Mouse (Mus musculus): Measurements from ENCODE around the gene Oas1g.
"Not testable (repeated sequence)": the region's sequence is repeated elsewhere in the genome, so short reads cannot be mapped to it uniquely, and the experiment has no call there.

Gene Oas1g

DNA sequence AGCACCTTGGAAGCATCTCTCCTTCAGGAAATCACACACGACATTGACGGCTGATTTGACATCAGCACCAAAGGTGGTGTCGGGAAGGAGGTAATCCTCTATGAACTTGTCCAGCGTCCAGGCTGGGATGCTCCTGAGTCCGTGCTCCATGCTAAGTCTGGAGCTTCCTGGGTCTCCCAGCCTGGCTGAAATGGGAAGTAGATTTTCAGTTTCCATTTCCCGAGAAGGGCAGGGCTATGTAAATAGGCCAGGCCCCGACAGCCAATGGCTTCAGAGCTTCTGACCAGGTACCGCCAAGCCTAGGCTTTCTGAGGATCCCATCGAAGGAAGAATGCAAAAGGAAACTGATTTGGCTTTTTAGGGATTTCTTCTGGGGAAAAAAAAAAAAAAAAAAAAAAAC, at the start of gene Oas1g:
Gene Oas1g (minus strand): TSS at position 201 of the 400 bp plus-strand sequence.
- peak in 1 of 2 experiments; percentile 53 for DNase-seq (ENCODE audit: low spot score in 2 of 2)

DNA sequence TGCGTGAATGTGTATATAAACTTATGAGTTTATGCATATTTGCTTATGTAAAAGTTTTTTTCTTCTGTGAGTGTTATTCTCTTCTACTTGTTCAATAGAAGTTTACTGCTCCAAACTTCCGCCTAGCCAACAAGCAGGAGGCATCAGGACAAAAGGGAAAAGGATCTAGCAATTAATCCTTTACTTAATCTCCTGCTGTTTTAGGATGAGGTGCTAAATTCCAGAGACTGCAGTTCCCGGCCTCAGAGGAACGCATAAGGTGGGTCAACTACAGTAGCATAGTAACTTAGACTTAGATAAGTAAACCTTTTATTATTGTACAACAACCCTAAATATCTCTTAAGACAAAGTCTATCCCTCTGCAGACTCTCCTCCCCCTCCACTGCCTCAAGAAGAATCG, 46.6 kb upstream of the Oas1g start:
- DNase-seq (ENCODE audit: low spot score in 2 of 2) = no peak

DNA sequence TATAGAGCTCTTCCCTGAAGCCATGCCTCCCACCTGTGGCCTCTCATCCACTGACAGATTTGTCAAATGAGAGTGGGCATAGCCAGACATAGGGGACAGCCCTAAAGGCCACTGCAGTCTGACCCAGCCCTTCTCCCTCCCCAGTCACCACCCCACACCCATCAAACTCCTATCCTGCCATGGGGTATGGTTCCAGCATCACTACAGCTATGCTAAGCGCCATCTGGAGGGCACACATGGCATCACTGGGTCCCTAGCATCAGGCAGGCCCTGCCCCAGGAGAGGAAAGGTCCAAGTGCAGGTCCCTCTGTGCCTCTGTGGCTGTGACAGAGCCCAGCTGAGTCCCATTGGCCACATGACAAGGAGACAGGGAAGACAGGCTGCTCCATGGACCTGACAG, 39.6 kb upstream of the Oas1g start:
- DNase-seq (ENCODE audit: low spot score in 2 of 2) = no peak

DNA sequence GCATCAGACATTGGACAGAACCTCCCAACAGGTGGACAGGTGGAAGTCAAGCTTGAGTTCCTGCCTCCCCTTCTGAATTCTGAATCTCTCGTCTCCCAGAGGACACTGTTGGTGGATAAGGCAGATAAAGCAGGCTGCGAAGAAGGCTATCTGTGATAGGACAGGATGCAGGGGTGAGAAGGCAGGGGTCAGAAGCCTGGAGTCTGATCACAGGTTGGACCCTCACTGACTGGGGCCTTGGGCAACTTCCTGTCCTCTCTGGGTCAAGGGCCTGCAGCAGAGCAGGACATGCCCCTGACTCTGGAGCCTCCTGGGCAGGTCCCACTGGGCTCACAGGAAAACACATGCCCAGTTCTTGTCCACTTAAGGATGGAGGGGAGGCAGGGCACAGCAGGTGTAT, 38.9 kb upstream of the Oas1g start:
- DNase-seq (ENCODE audit: low spot score in 2 of 2) = not testable (repeated sequence)

DNA sequence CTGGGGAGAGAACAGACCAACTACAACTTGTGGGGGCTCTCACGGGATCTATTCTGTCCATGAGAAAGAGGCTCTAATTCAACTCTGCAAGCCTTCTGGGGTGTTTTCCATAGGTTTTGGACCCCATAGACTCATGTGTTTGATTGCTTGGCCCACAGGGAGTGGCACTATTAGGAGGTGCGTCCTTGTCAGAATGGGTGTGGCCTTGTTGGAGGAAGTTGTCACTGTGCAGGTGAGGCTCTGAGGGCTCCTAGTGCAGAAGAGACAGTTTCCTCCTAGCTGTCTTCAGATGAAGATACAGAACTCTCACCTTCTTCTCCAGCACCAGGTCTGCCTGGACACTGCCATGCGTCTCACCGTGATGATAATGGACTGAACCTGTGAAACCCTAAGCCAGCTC, 37.1 kb upstream of the Oas1g start:
- DNase-seq (ENCODE audit: low spot score in 2 of 2) = not testable (repeated sequence)

DNA sequence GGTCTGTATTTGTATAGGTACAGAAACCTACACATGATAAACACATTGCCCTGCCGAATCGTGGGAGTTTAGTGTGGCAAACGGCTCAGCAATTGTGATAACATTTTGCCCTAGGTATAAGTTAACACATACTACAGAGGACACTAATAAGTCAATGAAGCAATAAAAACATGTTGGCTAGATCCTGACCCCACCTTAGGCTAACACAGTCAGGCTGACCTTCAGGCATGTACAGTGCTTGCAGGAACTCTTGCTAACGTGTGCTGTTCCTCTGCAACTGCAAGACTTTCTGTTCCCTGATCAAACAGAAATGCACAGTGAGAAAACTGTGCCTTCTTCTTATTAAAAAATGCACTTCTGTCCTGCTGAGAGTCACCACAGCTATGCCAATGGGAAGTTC, 36.6 kb upstream of the Oas1g start:
- no peak for DNase-seq (ENCODE audit: low spot score in 2 of 2)

DNA sequence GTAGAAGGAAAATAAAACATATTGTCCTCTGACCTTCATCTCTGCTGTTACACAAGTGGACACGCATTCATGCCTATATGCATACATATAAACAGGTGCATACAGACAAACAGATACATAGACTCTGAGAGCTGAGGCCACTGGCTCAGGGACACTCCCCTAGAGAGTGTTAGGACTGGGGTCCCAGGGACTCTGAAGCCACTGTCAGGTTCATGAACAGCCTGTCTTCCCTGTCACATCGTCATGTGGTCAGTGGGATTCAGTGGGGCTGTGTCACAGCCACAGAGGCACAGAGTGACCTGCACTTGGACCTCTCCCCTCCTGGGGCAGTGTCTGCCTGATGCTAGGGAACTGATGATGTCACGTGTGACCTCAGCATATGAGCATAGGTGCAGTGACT, 32.9 kb upstream of the Oas1g start:
- no peak for DNase-seq (ENCODE audit: low spot score in 2 of 2)

DNA sequence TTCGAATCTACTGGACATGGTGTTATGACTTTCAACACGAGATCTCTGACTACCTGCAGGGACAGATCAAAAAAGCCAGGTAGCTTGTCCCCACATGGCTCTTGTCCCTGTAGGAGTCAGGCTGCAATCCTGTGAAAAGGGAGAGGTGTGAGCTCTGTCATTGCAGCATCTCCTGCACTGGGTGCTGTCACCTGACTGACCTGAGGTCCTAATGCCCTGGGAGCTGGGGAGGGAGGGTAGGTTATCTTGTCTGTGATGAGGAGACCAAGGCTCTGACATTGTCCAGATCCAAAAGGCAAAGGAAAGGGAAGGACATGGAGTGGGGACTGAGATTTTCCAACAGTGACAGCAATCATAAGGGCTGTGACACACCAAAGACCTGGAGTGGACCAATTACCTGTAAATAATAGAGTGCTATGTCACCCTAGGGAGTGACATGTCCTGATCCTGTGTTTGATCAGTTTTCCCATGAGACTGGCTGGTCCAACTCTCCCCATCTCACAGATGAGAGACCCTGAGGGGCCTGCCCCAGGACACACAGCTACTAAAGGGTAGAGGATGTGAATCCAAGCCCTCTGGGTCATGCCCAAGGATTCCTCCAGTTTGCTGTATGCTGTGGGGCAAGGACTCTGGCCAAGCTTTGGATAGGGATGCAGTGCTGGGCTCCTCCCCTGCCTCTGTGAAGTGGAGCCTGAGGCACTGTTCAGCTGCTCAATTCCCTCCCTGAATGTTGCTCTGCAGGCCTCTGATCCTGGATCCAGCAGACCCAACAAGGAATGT, 31.9 kb upstream of the Oas1g start:
- DNase-seq (ENCODE audit: low spot score in 2 of 2) = not testable (repeated sequence)

DNA sequence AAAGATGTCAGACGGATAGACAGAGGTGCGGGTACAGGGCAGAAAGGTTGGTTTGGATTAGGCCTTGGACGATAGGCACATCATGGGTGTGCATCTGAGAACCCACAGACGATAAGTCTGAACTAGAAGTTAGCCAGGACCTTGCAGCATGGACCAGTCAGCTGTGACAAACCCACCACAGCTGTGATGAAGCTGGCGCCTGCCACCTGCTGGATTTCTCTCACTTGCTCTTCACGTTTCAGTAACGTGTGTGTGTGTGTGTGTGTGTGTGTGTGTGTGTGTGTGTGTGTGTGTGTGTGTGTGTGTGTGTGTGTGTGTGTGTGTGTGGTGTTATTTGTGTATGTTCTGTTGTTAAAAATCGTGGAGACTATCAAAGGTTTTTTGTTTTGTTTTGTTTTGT, 26.8 kb upstream of the Oas1g start, which contains the start of gene Oas1d:
Gene Oas1d (plus strand): TSS at position 333 of the 400 bp plus-strand sequence.
- not testable (repeated sequence) for DNase-seq (ENCODE audit: low spot score in 2 of 2)

DNA sequence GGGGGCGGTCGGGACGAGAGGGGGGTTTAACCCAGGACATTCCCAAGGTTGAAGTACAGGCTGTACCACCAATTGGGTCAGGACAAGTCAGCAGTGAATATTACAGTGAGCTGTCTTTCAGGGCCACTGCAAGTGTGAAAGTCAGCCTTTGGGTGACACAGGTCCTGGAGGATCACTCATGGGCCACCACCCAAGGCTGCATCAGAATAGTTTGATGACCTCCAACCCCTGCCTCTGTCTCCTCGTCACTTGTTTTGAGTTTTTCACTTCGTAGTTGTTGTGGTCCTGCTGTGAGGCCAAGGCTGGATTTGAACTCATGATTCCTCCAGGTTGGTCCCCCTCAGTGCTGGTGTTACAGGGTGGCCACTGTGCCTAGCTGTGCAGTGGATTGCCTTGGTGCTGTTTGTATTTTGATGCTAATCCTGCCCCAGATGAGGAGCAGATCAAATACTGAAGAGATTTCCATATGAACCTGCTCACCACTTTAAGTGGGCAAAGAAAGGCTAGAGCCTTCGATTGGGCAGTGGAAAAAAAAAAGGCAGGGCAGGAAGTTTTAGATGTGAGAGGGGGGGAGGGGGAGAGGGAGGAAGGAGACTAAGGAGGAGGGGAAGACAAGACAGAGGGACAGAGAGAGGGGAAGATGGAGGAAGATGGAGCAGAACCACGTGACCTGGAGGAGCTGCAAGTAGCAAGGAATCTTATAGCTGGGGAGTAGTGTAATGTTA, 20.9 kb upstream of the Oas1g start:
- peak in 1 of 2 experiments; percentile 32 for DNase-seq (ENCODE audit: low spot score in 2 of 2)

DNA sequence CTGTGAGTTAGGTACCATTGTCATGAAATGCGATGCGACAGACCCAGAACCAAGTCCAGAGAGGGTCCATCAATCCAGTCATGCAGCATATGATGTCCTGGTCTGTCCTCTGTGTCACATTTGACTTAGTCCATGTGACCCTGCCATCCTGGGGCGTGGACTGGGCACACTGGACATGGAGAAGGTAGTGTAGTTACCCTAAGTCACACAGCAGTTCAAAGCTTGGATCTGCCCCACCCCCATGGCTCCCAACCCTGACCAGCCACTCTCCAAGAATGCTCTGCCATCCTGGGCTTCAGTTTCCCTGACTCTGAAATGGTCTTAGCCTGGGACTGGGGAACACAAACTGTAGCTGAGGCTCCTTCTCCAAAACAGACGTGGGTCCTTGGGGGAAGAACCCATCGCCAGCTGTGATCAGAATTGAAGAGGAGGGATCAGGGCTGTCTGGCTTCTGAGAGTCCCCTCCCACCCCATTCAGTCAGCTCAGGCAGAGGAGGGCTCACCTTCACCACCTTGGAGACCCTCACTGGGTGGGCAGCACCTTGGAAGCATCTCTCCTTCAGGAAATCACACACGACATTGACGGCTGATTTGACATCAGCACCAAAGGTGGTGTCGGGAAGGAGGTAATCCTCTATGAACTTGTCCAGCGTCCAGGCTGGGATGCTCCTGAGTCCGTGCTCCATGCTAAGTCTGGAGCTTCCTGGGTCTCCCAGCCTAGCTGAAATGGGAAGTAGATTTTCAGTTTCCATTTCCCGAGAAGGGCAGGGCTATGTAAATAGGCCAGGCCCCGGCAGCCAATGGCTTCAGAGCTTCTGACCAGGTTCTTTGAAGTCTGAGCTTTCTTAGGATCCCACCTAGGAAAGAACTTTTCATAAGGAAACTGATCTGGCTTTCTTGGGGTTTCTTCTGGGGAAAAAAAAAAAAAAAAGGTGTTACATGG, 19.6 kb upstream of the Oas1g start, which contains the start of gene Oas1a:
Gene Oas1a (minus strand): TSS at position 731 of the 943 bp plus-strand sequence.
- DNase-seq (ENCODE audit: low spot score in 2 of 2) = peak in 1 of 2 experiments; percentile 47

DNA sequence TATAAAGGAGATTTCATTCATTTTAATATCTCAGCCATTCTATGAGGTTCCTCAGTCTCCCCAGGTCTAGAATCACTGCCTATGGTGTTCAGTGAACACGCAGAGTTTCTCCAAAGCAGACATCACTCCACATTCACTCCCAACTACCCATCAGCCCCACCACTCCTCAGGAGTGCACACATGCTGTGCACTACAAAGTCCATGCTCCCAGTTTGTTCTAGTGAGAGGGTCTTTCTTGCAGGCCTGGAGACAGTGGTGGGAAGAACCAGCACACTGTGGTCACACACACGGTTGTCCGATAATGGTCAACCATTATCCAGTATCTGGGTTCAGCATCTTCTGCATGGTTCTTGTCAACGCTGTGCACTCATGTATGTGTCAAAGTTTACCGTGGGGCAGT, 14.6 kb upstream of the Oas1g start:
- DNase-seq (ENCODE audit: low spot score in 2 of 2) = no peak

DNA sequence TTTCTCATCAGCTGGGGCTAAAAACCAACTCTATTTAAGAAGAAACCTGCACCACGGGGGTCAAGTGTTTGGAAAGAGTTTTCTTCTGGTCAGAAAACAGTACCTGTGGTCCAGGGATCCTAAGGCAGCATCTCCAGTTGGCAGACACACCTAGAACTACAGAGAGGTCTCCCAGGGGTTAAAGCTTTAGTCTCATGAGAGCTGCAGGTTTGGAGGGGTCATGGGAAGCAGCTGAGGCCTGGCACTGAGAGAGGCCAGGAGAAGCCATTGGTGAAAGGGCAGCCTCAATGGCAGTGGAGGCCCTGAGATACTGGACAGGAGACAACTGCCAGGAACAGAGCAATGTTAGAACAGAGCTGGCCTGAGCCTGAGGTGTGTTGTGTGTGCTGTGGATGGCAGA, 13.3 kb upstream of the Oas1g start:
- no peak for DNase-seq (ENCODE audit: low spot score in 2 of 2)

DNA sequence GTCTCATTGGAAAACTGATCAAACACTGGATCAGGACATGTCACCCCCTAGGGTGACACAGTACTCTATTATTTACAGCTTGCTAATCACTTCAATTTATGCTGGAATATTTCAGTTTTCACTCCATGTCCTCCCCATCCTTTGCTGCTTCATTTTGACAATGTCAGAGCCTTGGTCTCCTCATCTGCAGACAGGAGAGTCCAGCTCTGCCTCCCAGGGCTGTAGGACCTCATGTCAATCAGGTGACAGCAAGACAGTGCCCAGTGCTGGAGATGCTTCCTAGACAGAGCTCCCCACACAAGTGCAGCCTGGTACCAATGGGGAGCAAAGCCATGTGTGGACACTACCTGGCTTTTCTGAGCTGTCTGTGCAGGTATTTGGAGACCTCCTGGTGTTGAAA, 11.3 kb upstream of the Oas1g start:
- no peak for DNase-seq (ENCODE audit: low spot score in 2 of 2)

DNA sequence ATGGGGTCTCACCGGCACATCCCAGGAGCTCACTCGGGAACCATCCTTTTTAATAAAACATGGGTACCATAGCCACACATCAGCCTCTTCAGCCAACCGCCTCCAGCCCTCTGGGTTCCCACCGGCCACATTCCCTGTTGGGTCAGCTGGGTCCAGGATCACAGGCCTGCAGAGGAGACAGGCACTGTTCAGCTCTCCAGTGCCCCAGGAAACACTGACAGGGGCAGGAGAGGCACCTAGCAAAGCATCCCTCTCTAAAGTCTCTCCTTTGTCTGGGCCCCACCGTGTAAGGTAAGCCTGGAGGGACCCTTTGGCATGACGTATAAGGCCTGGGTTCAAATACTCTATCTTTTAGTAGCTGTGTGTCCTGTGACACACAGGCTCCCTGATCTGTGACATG, 10.9 kb upstream of the Oas1g start:
- peak in 1 of 2 experiments; percentile 57 for DNase-seq (ENCODE audit: low spot score in 2 of 2)

DNA sequence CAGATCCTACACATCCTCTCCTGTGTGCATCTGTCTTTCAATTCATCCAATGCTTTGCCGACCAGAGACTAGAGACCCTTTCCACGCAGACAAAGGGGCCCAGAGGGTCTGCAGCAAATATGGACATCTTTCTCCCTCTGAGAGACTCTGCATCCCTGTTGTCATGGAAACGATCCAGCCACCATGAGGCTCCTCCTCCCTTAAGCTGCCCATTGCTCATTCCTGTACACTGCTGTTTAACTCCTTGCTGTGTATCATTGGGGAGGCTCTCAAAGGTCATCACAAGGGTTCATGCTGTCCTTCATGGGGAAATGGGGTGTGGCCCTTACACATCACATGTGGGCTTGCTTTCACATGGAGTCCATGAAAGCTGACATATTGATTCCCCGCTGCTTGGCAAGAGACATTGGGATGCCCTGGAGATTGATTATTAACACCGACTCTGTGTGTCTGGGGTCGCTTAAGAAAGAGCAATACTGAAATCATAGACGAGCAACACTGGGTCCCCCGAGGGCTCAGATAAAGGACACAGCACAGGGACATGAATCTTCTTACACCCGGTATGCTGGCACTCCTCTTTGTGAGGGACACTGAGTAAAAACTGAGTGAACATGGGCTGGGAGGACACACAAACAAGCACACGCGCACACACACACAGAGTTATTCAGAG, 8.0 kb upstream of the Oas1g start:
- peak in 1 of 2 experiments; percentile 50 for DNase-seq (ENCODE audit: low spot score in 2 of 2)

DNA sequence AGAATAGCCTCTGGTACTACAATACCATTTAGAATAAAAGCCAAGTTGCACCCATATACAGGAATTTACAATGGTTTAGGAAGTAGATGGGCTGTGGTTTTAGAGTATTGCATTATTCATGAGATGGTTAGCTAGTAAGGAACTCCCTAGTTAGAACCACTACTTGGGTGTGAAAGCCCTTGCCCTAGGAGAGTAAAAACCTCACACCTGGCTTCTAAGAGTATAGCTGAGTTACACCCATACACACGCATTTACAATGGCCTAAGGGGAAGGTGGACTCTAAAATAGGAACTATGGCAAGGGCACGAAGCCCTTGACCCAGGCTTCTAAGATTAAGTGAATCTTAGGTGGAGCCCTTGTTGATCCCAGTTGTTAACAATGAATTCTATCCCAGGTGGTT, 7.3 kb upstream of the Oas1g start:
- DNase-seq (ENCODE audit: low spot score in 2 of 2) = not testable (repeated sequence)

DNA sequence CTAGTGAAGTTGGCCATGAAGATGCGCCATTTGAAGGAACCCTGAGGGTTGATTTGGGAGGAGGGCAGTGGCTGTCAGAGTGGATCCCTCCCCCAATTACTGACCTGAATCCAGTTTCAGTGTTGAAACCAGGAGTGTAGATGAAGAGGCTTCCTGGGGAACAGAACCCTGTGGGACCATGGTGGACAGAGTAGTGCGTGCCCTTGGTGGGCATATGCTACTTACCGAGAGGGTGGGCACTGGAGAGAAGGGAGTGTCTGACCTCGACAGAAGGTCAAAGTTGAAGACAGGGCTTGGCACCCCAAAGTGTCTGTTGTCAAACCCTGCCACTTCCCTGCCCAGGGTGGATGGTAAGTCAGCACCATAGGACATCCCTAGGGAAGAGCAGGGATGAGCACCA, 6.5 kb upstream of the Oas1g start:
- DNase-seq (ENCODE audit: low spot score in 2 of 2) = peak in 1 of 2 experiments; percentile 8

DNA sequence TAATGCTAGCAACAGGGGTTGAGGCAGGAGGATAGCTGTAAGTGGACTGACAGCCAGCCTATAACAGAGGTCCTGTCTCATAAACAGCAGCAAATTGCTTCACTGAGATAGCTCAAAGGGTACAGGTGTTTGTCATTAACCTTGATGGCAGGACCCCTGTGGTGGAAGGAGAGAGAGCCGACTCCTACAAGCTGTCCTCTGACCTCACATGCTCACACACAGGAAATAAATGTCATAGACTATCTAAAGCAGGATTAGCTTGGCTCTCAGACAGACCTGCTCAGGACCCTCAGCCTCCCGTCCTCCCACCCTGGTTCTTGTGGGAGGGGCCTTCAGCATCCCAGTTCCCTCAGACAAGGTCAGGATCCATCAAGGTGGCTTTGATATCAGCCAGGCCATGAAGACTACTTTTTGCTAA, 4.8 kb upstream of the Oas1g start:
- DNase-seq (ENCODE audit: low spot score in 2 of 2) = peak in 1 of 2 experiments; percentile 51

DNA sequence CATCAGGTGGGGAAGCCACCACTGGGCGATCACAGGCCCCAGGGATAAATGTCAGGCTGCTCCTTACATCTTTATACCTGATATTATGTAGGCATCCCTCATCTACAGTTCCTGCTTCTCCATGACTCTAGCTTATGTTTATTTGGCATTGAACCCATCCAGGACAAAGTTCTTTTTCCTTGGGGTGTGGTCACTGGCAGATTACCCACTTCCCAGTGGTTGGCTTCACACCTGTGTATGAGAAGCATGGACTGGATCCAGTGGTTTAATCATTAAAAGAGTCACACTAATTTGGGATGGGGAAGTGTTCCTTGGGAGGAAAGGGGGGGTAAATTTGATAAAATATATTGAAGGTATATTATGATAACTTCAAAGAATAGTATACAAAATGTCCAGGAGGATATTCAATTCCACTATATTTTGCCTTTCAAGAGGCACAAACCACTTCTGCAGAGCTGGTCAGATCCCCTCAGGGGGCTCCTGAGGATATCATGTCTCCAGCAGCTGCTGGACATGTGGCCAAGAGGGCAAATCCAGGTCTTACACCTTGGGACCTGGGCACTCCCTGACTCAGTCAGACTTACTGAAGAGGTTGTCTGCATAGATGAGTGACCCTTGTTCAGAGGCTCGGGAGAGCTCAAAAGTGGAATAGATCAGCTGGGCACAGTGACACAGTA, 4.3 kb upstream of the Oas1g start:
- DNase-seq (ENCODE audit: low spot score in 2 of 2) = not testable (repeated sequence)

DNA sequence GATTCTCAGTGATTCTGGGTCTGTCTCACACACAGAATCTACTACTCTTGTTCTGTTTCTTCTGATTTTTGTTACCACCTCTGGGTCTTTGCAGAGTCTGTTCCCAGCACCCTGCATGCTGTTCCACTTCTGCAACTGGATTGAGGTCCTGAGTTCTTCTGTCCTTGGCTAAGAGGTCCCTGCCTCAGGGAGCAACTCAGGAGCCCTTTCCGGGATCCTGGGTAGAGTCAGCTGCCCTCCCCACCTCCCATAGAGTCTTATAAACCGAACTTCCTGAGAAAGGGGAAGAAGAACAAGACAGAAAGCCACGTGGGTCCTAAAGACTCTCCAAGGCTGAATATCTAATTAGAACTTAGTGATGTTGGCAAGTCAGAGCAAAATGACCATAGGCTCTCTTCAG, 3.6 kb upstream of the Oas1g start:
- DNase-seq (ENCODE audit: low spot score in 2 of 2) = peak in 1 of 2 experiments; percentile 57
